Mouse (Mus musculus) spleen, postnatal 10 days (tissue): Measurements from ENCODE around the gene Xrcc4.

Experiments used
- DNase-seq, 2 experiments: peaks; one replicate each; pipeline ENCODE4 v3.0.0; 2021 to 2022; ENCODE audit warnings: low spot score in 2 of 2

Gene Xrcc4

DNA sequence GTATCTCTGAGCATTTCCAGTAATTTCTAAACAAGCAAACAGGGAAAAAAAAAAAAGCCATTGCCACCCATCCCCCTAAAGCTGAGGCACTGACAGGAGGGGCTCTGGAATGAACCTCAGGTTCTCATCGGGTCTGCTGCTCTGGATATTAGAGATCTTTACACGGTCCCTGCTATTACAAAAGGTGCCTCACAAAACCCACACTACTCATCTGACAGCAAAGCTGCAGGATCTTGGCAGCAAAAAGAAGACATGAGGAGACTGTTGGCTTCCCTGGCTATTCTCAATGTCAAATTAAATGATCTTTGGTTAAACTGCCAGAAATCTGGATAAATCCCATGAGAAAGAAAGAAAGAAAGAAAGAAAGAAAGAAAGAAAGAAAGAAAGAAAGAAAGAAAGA, 145.1 kb downstream of the Xrcc4 start:
- DNase-seq: no peak

- no peak for DNase-seq
These were observed 159.9 kb downstream of the Xrcc4 start for GRCm38 (mm10) chr13:89929477-89929876.

GRCm38 (mm10) chr13:89918814-89919481, 170.5 kb downstream of the Xrcc4 start:
- no peak for DNase-seq

- no peak for DNase-seq
These were observed 175.1 kb downstream of the Xrcc4 start for GRCm38 (mm10) chr13:89914332-89914731.

DNA sequence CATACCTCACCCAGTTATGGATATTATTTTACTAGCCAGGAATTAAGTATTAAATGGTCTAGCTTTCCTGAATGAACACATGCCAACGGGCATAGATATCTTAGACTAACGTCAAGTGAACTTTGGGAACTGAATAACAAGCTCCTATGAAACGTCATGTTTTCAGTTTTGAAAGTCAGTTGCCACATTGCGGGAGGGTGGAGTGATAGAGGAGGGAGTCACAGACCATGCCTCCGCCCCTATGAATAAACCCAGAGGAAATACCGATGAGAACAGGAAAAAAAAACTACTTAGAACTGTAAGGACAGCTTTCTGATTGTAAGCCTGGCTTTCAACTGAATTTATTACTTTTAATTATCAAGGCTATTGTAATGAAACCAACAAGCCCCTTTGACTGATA, 175.5 kb downstream of the Xrcc4 start:
- DNase-seq: no peak

DNA sequence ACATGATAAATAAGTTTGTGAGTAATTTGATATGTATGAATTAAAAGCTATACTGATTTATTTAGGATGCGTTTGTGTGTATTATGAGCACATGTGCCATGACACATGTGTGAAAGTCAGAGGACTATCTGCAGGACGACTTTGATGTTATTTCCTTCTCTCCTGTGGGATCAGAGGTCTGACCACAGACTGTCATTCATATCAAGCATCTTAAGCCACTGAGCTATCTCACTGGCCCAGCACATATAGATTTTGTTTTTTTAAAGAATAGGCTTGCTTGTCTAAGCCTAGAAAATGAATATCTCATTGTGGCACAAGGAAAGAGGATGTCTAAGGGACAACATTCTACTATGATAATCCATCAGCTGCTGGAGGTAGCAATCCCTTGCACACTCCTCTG, 183.3 kb downstream of the Xrcc4 start:
- DNase-seq: no peak

GRCm38 (mm10) chr13:89899066-89899465, 190.3 kb downstream of the Xrcc4 start:
- DNase-seq: no peak

DNA sequence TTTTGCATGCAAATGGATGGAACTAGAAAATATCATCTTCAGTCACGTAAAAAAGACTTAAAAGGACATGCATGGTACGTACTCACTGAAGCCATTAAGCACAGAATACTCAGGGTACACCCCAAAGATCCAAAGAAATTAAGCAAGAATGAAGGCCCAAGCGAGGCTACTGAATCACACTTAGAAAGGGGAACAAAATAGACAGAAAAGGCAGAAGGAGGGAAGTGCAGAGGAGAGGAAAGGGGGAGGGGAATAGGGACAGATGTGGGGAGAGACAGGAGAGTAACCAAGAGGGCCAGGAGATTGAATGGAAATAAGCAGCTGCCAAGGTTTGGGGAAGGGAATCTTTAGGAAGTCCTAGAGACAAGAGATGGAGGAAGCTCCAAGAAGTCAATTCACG, 197.3 kb downstream of the Xrcc4 start:
- DNase-seq: no peak

GRCm38 (mm10) chr13:89890159-89890558, 199.2 kb downstream of the Xrcc4 start:
- DNase-seq: no peak

DNA sequence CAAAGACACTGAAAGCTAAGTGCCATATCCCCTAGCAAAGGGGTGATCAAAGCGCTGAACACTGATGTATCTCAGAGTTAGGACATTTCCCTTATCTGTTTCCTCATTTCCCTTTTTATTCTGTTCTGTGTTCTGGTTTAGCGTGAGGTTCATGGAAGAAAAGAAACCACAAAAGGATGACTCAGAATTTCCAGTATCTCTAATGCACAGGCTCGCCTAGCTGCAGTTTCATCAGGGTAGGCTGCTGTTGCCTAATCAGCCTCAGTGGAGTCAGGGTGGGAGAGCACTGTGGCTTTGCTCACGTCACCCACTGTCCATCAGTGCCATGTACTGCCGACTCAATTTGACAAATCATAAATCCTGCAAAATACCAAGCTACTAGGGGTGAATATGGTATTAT, 200.3 kb downstream of the Xrcc4 start:
- no peak for DNase-seq

DNA sequence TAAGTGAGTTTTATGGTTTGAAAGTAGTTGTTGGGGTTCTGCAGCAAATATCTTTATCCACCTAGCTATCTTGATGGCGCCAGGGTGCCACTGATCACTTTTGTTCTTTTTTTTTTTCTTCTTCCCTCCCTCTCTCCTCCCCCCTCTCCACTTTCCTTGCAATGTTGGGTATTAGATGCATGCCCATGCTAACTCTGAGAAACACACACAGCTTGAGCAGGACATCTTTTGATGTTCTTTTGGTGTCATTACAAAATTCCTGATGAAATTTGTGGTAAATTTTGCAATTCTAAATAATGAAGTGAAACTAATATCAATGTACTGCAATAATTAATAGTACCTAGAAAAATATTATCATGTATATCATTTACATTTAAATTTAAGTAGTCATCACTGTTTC, 205.9 kb downstream of the Xrcc4 start:
- no peak for DNase-seq

DNA sequence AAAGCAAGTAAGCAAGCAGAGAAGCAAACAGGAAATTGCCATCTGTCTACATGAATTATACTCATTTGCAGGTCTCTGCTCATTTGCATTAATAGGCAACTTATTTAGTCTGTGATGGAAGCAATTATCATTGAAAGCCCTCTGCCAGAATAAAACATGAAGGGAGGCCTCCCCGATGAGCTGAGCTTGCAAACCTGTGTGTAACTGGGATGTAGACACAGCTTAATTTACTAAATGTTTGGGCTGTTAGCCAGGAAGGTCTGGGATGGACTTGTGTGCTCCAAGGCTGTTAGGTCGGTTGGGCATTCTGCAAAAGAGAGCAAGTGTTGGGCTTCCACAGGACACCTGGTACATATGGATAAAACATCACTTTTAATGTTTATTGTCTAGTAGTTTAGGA, 208.1 kb downstream of the Xrcc4 start:
- no peak for DNase-seq

GRCm38 (mm10) chr13:89878832-89879468, 210.5 kb downstream of the Xrcc4 start:
- DNase-seq: no peak

DNA sequence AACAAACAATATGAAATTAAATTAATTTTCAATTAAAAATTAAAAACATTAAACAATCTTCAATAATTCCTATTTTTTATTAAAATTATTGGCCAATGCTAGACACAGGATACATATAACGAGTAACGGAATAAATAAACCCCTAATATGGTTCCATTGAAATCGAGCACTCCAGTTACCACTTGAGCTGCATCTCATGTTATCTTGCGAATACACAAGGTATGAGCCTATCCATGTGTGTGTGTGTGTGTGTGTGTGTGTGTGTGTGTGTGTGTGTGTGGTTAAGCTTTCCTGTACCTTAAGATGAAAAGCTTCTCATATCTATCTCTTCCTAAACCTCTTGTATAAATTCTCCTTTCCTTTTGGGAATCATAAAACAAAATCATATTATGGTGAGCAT, 213.9 kb downstream of the Xrcc4 start:
- no peak for DNase-seq

DNA sequence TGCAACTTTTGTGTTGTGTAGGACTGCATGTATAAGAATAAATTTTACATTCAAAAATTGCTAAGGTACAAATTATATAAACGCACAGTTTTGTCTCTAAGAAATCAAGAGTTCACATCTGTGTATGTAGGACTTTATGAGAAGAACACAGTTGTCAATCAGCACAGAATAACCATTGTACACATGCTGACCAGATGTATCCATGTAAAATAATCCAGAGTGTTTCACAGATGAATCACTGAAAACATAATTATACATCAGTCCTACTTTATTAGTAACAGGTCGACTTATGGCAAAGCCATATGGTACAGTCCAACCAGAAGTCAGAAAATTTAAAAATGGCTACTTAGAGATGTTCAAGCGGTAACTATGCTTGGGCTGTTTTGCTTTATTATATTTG, 216.7 kb downstream of the Xrcc4 start:
- DNase-seq: no peak

DNA sequence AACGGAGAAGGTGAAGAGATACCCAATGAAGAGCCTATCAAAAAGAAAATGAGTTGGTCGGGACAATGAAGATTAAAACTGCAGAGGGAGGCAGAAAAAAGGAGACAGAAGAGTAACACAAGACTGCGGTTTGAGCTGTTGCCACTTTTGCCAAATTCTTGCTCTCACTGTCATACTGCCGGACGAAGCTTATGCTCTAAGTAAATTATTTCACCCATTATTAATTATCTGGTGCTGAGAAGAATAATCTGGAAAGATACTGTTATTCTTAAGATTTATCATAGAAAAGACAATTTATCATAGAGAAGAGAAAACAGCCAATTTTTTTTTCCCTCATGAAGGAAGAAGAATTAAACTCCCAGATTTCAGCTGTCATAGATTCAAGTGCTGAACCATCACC, 235.3 kb downstream of the Xrcc4 start:
- no peak for DNase-seq

DNA sequence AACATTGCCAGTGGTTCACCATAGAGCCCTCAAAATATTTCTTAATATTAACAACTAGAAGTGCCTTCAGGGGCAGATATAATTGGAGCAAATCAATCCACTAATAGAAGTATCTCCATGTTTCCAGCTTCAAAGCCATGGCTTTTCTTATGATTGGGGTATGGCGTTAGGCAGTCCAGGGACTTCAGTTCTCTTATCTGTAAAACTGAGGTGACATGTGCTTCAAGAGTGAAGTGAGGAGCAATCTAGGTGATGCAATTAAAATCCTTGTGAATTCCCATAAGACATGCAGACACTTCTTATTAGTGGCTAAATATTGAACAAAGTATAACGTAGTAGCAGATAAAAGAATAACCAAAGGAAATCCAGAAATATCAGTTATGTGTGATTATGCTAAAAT, 238.7 kb downstream of the Xrcc4 start:
- no peak for DNase-seq

DNA sequence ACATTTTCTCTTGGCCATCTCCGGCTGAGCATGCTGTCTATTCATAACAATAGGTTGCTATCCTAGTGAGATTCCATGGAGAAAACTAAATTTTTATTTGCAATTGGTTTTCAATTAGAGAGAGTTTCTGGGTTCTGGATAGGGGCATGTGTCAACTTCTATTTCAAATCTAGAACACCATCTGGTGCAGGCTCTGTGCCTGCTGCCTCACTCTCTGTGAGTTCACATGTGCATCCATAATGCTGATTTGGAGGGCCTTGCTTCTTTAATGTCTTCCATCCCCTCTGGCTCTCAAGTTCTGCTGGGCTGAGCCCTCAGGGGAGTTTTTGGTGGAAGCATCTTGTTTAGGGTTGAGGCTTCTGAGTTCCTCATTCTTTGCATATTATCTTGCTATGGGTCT, 239.5 kb downstream of the Xrcc4 start:
- no peak for DNase-seq

- no peak for DNase-seq
These were observed 250.8 kb downstream of the Xrcc4 start for GRCm38 (mm10) chr13:89838635-89839034.

DNA sequence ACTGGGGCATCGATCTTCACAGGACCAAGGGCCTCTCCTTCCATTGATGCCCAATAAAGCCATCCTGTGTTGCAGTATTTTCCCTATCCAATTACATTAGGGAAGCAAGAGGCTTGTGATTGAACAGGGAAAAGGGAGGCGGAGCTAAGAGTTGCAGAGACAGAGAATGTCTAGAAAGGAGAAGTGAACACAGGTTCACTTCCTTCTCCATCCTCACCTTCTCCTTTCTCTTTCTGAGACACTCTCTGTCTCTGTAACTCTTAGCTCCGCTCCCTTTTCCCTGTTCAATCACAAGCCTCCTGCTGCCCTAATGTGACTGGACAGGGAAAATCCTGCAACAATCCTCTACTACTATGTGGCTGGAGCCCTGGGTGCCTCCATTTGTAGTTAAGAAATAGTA, 254.9 kb downstream of the Xrcc4 start:
- DNase-seq: no peak

GRCm38 (mm10) chr13:89833053-89833670, 256.2 kb downstream of the Xrcc4 start:
- DNase-seq: no peak

DNA sequence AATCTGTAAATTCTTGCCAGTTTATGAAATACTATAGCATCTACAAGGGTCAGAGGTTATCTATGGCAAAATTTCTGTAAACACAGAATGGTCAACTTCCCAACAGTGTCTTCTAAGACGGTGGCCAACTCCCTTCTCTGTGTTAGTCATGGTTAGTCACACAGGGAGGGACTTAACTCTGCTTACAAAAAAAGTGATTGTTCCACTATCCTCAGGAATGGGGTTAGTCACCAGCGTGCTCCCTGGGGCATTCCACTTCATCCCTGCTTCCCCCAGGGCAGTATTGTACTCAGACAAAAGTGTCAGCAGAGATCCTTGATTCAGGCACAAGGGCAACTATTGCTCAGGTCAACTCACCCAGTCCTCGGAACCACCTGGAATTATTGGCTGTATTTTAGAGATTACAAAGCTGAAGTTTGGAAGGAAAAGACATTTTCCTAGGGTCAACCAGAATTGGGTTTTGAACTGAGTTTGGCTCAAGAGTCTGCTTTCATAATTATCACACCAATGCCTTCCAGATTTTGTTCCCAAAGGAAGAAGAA, 260.9 kb downstream of the Xrcc4 start:
- DNase-seq: no peak

DNA sequence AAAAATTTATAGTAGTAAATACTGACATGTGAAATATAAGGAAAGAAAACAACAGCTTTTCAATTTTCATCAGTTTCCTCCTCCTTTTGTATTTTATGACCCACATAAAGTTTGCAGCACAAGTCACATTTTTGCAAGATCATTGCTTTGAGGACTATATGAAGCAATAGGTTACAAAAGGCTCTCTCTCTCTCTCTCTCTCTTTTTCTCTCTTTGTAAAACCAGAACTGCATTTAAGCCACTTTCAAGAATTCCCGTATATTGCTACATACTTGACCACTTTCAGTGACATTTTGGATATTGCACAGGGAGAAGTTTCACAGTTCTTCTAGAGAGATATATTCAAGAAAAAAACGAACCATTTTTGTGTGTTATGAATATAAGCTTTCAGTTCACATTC, 261.6 kb downstream of the Xrcc4 start:
- no peak for DNase-seq
